Mouse (Mus musculus) limb, embryonic 15.5 days (tissue): ENCODE measurements at regions not wholly inside any gene's neighbourhood (a gene's known extent, or its start where the extent isn't known, plus 50 kb on each side); places are given as distances from the start of the nearest gene placed in this dataset.

Experiments used
- ATAC-seq: fragments of 200-750 bp; cut with Nextera tagmentation; 2 replicates; pipeline ENCODE4 v1.8.0; 2017; ENCODE audit warnings: low read depth, moderate TSS enrichment; ENCODE audit not compliant: insufficient number of reproducible peaks, low FRiP score, low TSS enrichment
- H3K27ac ChIP-seq: fragments of 300-500 bp; sonication (generic); 2 replicates; pipeline ENCODE4 v1.5.1; 2015; ENCODE audit warnings: moderate library complexity, mild to moderate bottlenecking, inconsistent platforms
- H3K27me3 ChIP-seq: fragments of 300-500 bp; sonication (generic); 2 replicates; pipeline ENCODE4 v1.6.1; 2015; ENCODE audit warnings: inconsistent platforms
- H3K36me3 ChIP-seq: fragments of 300-500 bp; sonication (generic); 2 replicates; pipeline ENCODE4 v1.6.1; 2015; ENCODE audit warnings: inconsistent platforms
- H3K4me1 ChIP-seq: fragments of 300-500 bp; sonication (generic); 2 replicates; pipeline ENCODE4 v1.6.1; 2015; ENCODE audit warnings: inconsistent platforms
- H3K4me2 ChIP-seq: fragments of 300-500 bp; sonication (generic); 2 replicates; pipeline ENCODE4 v1.6.1; 2015; ENCODE audit warnings: mild to moderate bottlenecking, inconsistent platforms
- H3K4me3 ChIP-seq: fragments of 300-500 bp; sonication (generic); 2 replicates; pipeline ENCODE4 v1.5.1; 2015; ENCODE audit warnings: mild to moderate bottlenecking, inconsistent platforms
- H3K9ac ChIP-seq: fragments of 300-500 bp; sonication (generic); 2 replicates; pipeline ENCODE4 v1.6.1; 2015; ENCODE audit warnings: inconsistent platforms
- H3K9me3 ChIP-seq: fragments of 300-500 bp; sonication (generic); 2 replicates; pipeline ENCODE4 v1.6.1; 2016; ENCODE audit warnings: inconsistent platforms
- WGBS: fragments of 180-500 bp; shearing (Covaris S2); methylation state at CpG from one replicate; pipeline ENCODE4 v1.1.7; 2015; 5-methylcytosine and 5-hydroxymethylcytosine counted together

- no peaks in the 10 kb centered on the region for H3K4me1 ChIP-seq
- ATAC-seq, result no peak
- H3K9ac ChIP-seq, result no peak overlapping the region
- no peaks in the 10 kb centered on the region for H3K9me3 ChIP-seq
- no peak overlapping the region for H3K4me2 ChIP-seq
- H3K27ac ChIP-seq, result no peak overlapping the region
- H3K4me3 ChIP-seq, result no peak overlapping the region
- WGBS, result 80% methylated on average over 2 of the region's 2 CpGs
- no peaks in the 10 kb centered on the region for H3K27me3 ChIP-seq
- H3K36me3 ChIP-seq, result no peaks in the 10 kb centered on the region
Observed at GRCm38 (mm10) chr8:90414021-90414420, 65.9 kb upstream of the Tox3 start.
